Mouse (Mus musculus) kidney, embryonic 14.5 days (tissue): Measurements from ENCODE around the gene Gm28372. TPM values are rescaled to one million over a fixed set of nuclear protein-coding genes. Genes with fewer than 3 reads are reported as not detected.

Experiments used
- ATAC-seq: fragments of 200-750 bp; cut with Nextera tagmentation; 2 replicates; pipeline ENCODE4 v1.8.0; 2017; ENCODE audit warnings: moderate number of reproducible peaks, mild to moderate bottlenecking, moderate TSS enrichment, moderate library complexity; ENCODE audit not compliant: low FRiP score, low TSS enrichment
- H3K27ac ChIP-seq: fragments of 300-500 bp; sonication (generic); 2 replicates; pipeline ENCODE4 v1.5.1; 2014; ENCODE audit warnings: low read depth, mild to moderate bottlenecking, low read length, moderate library complexity, mixed read lengths
- H3K27me3 ChIP-seq: fragments of 300-500 bp; sonication (generic); 2 replicates; pipeline ENCODE4 v1.6.1; 2014; ENCODE audit warnings: mild to moderate bottlenecking, low read length; ENCODE audit not compliant: control insufficient read depth, insufficient read depth
- H3K36me3 ChIP-seq: fragments of 300-500 bp; sonication (generic); 2 replicates; pipeline ENCODE4 v1.6.1; 2014; ENCODE audit warnings: low read length, mixed read lengths; ENCODE audit not compliant: control insufficient read depth, insufficient read depth
- H3K4me1 ChIP-seq: fragments of 300-500 bp; sonication (generic); 2 replicates; pipeline ENCODE4 v1.6.1; 2014; ENCODE audit warnings: low read length, mixed read lengths; ENCODE audit not compliant: control insufficient read depth, insufficient read depth
- H3K4me2 ChIP-seq: fragments of 300-500 bp; sonication (generic); replicated peaks from 2 replicates; pipeline ENCODE4 v1.6.1; 2014; ENCODE audit warnings: low read depth, mild to moderate bottlenecking, low read length
- H3K4me3 ChIP-seq: fragments of 300-500 bp; sonication (generic); 2 replicates; pipeline ENCODE4 v1.5.1; 2014; ENCODE audit warnings: mild to moderate bottlenecking, low read length
- H3K9ac ChIP-seq: fragments of 300-500 bp; sonication (generic); 2 replicates; pipeline ENCODE4 v1.6.1; 2014; ENCODE audit warnings: low read depth, mild to moderate bottlenecking, low read length, moderate library complexity
- H3K9me3 ChIP-seq: fragments of 300-500 bp; sonication (generic); 2 replicates; pipeline ENCODE4 v1.6.1; 2016; ENCODE audit warnings: low read length; ENCODE audit not compliant: control insufficient read depth
- WGBS: fragments of 180-500 bp; shearing (Covaris S2); extraction: QIAGEN DNeasy Blood & Tissue Kit; methylation state at CpG from one replicate; pipeline ENCODE4 v1.1.7; 2014; 5-methylcytosine and 5-hydroxymethylcytosine counted together
- polyA plus RNA-seq: library from polyadenylated mRNA; unstranded; fragments of >200 nt; fragmentation: Nextera tagmentation; extraction: Ambion mirVana; gene quantifications from 2 replicates; pipeline ENCODE4 v1.2.1, GENCODE M21; 2014

The Gm28372 gene
- polyA plus RNA-seq, 1 experiment from 2014 or later: not detected

DNA sequence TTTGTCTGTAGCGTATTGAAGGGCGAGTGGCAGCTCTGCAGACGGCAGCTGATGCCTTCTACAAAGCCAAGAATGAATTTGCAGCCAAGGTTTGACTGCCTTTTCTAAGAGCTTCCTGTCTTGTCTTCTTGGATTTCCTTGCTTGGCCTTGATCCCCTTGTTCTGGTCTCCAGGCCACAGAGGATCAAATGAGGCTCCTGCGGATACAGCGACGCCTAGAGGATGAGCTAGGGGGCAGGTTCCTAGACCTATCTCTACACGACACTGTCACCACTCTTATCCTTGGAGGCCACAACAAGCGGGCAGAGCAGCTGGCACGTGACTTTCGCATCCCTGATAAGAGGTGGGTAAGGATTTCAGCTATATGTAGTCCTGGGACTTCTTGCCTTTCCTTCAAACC lies 37.1 kb downstream of the Gm28372 start:
- no peak overlapping the region for H3K9ac ChIP-seq
- no peak for ATAC-seq
- H3K36me3 ChIP-seq: peaks cover 73% of the 10 kb centered on the region
- no peak overlapping the region for H3K27ac ChIP-seq
- no peak overlapping the region for H3K4me2 ChIP-seq
- no peaks in the 10 kb centered on the region for H3K4me1 ChIP-seq
- no peaks in the 10 kb centered on the region for H3K9me3 ChIP-seq
- no peaks in the 10 kb centered on the region for H3K27me3 ChIP-seq
- 86% methylated on average over 10 of the region's 10 CpGs for WGBS
- no peak overlapping the region for H3K4me3 ChIP-seq

DNA sequence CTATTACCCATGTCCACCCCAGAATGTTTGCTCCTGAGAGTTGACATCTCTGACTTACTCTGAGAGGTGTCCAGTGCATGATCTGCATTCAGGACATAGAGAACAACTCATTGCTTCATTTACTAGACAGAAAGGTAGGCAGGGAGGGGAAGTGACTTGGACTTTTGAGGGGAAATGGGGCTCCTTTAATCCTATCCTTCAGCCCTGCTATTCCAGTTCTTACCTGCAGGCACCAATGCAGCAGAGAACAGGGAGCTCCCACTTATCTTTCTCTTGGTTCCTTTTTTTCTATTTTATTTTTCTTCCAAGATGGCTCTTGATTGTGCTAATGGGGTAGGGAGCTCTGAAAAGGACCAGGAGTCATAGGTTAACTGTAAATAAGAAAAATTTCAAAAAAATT lies 43.4 kb downstream of the Gm28372 start:
- Histone ChIP-seq H3K36me3 (peaks cover 11% of the 10 kb centered on the region), H3K9ac (no peak overlapping the region), H3K27ac (no peak overlapping the region), H3K4me3 (no peak overlapping the region), H3K4me1 (peaks cover 14% of the 10 kb centered on the region), H3K4me2 (no peak overlapping the region), H3K9me3 (no peaks in the 10 kb centered on the region), H3K27me3 (no peaks in the 10 kb centered on the region)
- ATAC-seq: no peak

DNA sequence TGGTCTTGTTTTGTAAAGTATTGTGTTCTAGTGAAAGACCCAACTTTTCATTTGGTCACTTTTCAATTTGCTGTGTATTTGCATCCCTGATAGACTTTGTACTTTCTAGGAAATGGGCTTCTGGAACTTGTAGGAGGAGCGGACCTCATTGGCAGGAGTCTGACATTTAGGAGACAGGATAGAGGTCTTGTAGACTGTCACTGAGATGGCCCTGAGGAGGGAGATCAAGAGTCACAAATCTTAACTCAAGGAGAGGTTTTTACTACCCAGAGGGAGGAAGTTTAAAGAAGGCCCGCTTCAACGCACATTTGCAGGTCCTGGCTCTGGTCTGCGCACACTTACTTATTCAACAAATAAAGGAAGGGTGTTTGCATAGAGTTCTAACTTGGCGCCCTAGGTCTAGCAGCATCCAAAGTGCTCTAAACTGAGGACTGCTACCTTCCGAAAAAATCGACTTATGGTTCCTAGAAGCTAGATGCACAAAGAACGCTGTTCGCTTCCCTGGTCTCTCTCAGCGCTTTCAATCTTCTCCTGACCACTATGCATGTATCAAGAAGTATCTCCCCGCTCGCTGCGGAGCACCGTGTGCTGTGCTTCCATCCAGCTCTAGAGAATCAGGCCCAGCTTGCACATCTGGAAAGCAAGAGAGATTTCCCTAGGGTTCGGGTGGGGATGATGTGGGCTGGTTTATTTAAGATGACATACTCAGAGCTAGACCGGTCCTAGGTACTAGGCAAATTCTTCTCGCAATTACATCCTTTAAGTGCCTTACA lies 44.2 kb downstream of the Gm28372 start:
- H3K27me3 ChIP-seq: no peaks in the 10 kb centered on the region
- WGBS: 5% methylated on average over 17 of the region's 17 CpGs
- no peaks in the 10 kb centered on the region for H3K9me3 ChIP-seq
- peak; percentile 14; the same call in 1 of the 2 replicates for ATAC-seq
- H3K4me2 ChIP-seq: peak overlapping the region; percentile 71
- H3K4me3 ChIP-seq: peak overlapping the region; percentile 80
- peak overlapping the region; percentile 82; the same call in 1 of the 2 replicates for H3K9ac ChIP-seq
- H3K36me3 ChIP-seq: peaks cover 3% of the 10 kb centered on the region
- H3K4me1 ChIP-seq: peaks cover 14% of the 10 kb centered on the region
- no peak overlapping the region for H3K27ac ChIP-seq

DNA sequence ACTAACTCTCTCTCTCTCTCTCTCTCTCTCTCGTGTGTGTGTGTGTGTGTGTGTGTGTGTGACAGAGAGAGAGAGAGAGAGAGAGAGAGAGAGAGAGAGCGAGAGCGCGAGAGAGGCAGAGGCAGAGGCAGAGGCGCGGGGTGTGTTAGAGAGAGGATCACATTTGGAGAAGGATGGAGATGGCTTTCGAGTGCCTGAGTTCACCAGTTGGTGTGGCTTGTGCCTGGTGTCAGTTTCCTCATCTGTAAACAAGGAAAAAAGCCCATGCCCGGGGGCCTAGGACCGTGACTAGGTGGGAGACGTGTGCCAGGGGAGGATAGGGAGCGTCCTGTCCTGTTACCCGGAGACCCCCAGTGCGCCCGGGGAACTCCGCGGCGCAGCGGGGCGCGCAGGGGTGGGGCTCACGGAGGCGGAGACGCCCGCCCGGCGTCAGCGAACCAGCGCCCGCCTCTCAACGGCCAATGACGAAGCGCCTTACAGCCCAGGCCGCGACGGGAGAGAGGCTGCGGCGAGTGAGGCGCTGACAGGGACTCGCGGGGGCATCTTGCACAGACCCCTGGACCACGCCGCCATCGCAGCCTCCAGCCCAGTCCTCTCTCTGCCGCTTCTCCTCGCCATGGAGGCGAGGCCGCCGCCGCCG lies 44.9 kb downstream of the Gm28372 start, which contains the start of gene Ptpra:
Gene Ptpra (plus strand): TSS at position 485 of the 640 bp plus-strand sequence.
- Histone ChIP-seq H3K9me3 (no peaks in the 10 kb centered on the region), H3K36me3 (no peaks in the 10 kb centered on the region; the same call in 1 of the 2 replicates), H3K4me2 (peak within 1 kb of the TSS; percentile 71), H3K4me1 (peaks cover 14% of the 10 kb centered on the region), H3K9ac (peak within 1 kb of the TSS; percentile 82), H3K4me3 (peak within 1 kb of the TSS; percentile 80), H3K27ac (peak within 1 kb of the TSS; percentile 73; the same call in 1 of the 2 replicates), H3K27me3 (no peaks in the 10 kb centered on the region)
- peak; percentile 96 for ATAC-seq
- WGBS: 0% methylated on average over 47 of the region's 50 CpGs

DNA sequence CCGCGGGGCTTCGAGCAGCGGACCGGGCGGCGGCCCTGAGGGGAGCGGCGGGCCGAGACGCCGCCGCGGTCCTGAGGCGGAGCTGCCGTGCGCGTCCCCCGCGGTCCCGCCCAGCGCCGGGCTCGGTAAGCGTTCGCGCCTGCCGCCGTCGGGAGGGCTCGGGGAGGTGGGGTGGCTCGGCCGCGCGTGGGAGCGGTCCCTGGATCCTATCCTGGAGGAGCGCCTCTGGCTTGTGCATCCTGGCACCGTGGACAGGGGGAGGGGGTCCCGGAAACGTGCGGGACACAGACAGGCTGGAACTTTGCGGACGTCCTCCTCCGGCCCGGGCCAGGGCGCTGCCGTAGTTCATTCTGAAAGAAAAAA lies 45.4 kb downstream of the Gm28372 start:
- Histone ChIP-seq H3K4me2 (peak overlapping the region; percentile 71), H3K36me3 (no peaks in the 10 kb centered on the region; the same call in 1 of the 2 replicates), H3K27me3 (no peaks in the 10 kb centered on the region), H3K9me3 (no peaks in the 10 kb centered on the region), H3K4me3 (peak overlapping the region; percentile 80), H3K9ac (peak overlapping the region; percentile 82), H3K4me1 (peaks cover 14% of the 10 kb centered on the region), H3K27ac (peak overlapping the region; percentile 73; the same call in 1 of the 2 replicates)
- peak; percentile 83 for ATAC-seq
- under 1% methylated on average over 46 of the region's 47 CpGs for WGBS

DNA sequence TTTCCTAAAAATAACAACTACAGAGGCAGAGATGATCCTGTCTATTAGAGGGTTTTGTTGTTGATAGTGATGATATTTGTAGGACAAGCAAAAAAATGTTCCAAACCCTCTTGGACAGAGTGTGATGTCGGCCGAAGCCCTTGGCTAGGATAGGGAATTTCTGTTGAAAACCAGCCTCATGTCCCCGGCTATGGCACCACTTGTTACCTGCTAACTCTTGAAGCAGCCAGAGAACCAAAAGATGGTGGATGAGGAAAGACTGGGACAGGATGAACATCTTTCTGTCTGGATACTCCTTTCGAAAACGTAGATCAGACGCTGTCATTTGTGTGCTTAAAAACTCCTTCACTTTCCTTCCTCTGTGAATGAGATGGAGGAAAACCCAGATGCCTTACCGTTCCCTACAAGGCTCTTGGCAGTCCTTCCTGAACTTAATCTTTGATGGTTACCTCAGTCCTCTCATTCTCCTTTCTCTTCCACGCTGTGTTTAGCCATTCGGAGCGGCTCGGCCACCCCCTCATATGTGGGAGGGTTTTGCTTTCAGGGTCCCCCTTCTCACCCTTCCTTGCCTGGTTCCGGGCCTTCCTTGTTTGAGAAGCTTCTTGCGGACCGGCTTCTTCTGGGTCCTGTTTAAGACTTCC lies 46.2 kb downstream of the Gm28372 start:
- H3K4me2 ChIP-seq: peak overlapping the region; percentile 71
- H3K36me3 ChIP-seq: no peaks in the 10 kb centered on the region
- no peak for ATAC-seq
- peak overlapping the region; percentile 82 for H3K9ac ChIP-seq
- WGBS: 45% methylated on average over 14 of the region's 14 CpGs
- no peak overlapping the region for H3K27ac ChIP-seq
- H3K9me3 ChIP-seq: no peaks in the 10 kb centered on the region
- peaks cover 19% of the 10 kb centered on the region for H3K4me1 ChIP-seq
- no peaks in the 10 kb centered on the region for H3K27me3 ChIP-seq
- H3K4me3 ChIP-seq: peak overlapping the region; percentile 80

DNA sequence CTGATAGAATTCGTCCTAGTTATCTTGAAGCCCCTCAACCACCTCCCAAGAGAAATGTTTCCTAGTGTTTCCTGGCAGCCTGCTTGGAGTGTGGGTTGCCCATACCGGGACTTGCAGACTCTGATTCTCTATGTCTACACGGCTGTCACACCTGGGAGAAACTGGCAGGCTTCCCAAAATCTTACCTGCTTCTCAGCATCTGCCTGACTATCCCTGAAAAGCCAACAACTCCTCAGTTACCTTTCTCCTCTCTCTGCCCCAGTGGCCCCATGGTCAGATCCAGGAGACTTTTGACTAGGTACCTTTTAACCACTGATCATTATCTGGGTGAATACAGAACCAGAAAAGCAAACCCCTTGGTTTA lies 46.7 kb downstream of the Gm28372 start:
- Histone ChIP-seq H3K27ac (no peak overlapping the region), H3K9ac (peak overlapping the region; percentile 82; the same call in 1 of the 2 replicates), H3K9me3 (no peaks in the 10 kb centered on the region), H3K27me3 (no peaks in the 10 kb centered on the region), H3K4me1 (peaks cover 20% of the 10 kb centered on the region), H3K36me3 (no peaks in the 10 kb centered on the region), H3K4me3 (peak overlapping the region; percentile 80), H3K4me2 (peak overlapping the region; percentile 71)
- WGBS: 52% methylated on average over 3 of the region's 3 CpGs
- no peak for ATAC-seq

DNA sequence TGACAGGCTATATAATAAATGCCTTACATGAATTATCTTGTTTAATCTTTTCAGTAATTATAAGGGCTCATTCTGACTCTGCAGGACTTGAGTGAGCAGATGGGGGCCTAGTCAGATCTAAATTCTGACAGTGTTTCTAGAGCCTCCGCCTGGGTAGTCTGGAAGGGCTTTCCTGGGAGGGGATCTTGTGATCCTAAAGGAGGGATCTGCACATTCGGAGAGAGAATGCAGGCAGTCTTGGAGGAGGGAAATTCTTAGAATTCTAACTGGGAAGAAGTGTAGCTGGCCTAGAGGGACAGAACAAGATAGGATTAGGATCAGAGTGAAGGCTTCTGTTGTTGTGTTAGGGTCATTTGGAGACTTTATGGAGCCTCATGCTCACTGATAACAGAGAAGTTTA lies 47.2 kb downstream of the Gm28372 start:
- Histone ChIP-seq H3K36me3 (no peaks in the 10 kb centered on the region), H3K27ac (no peak overlapping the region), H3K9ac (no peak overlapping the region), H3K4me3 (no peak overlapping the region), H3K27me3 (no peaks in the 10 kb centered on the region), H3K4me1 (peaks cover 20% of the 10 kb centered on the region), H3K4me2 (no peak overlapping the region), H3K9me3 (no peaks in the 10 kb centered on the region)
- ATAC-seq: no peak
- WGBS: 79% methylated on average over 2 of the region's 2 CpGs

DNA sequence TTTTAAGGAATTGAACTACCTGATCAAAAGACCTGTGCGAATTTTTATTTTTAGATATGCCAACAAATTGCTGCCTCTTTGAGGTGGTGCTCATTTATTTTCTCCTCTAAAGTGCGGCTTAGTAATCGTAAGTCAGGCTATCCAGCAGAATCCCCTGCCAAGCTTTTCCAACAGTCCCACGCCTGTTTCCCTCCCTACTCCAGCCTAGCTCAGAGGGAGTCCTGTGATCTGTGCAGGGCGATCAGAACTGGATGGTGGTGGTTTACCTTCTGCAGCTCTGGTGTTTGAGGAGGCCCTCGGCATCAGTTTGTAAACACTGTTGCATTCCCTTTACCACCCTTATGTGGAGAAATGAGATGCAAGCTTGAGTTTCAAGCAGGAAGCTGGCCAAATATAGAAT lies 48.4 kb downstream of the Gm28372 start:
- H3K36me3 ChIP-seq: no peaks in the 10 kb centered on the region
- ATAC-seq: no peak
- H3K4me3 ChIP-seq: no peak overlapping the region
- no peaks in the 10 kb centered on the region for H3K9me3 ChIP-seq
- H3K27ac ChIP-seq: no peak overlapping the region
- H3K27me3 ChIP-seq: no peaks in the 10 kb centered on the region
- no peak overlapping the region for H3K4me2 ChIP-seq
- H3K4me1 ChIP-seq: peaks cover 20% of the 10 kb centered on the region
- WGBS: 81% methylated on average over 6 of the region's 6 CpGs
- no peak overlapping the region for H3K9ac ChIP-seq
